Mouse (Mus musculus) hindbrain, embryonic 12.5 days (tissue): ENCODE data around the gene Kcnh8. TPM values are rescaled to one million over a fixed set of nuclear protein-coding genes. Genes with fewer than 3 reads are reported as not detected.

Experiments
- ATAC-seq: fragments of 200-750 bp; cut with Nextera tagmentation; 2 replicates; pipeline ENCODE4 v1.8.0; 2017; ENCODE audit warnings: moderate TSS enrichment; ENCODE audit not compliant: low FRiP score
- H3K27ac ChIP-seq: fragments of 300-500 bp; sonication (generic); 2 replicates; pipeline ENCODE4 v1.5.1; 2016; ENCODE audit warnings: mild to moderate bottlenecking
- H3K27me3 ChIP-seq: fragments of 300-500 bp; sonication (generic); 2 replicates; pipeline ENCODE4 v1.6.1; 2016; ENCODE audit warnings: mild to moderate bottlenecking
- H3K36me3 ChIP-seq: fragments of 300-500 bp; sonication (generic); 2 replicates; pipeline ENCODE4 v1.6.1; 2016; ENCODE audit warnings: mild to moderate bottlenecking
- H3K4me1 ChIP-seq: fragments of 300-500 bp; sonication (generic); 2 replicates; pipeline ENCODE4 v1.6.1; 2016
- H3K4me2 ChIP-seq: fragments of 300-500 bp; sonication (generic); replicated peaks from 2 replicates; pipeline ENCODE4 v1.6.1; 2016; ENCODE audit warnings: mild to moderate bottlenecking
- H3K4me3 ChIP-seq: fragments of 300-500 bp; sonication (generic); 2 replicates; pipeline ENCODE4 v1.5.1; 2016; ENCODE audit warnings: mild to moderate bottlenecking
- H3K9ac ChIP-seq: fragments of 300-500 bp; sonication (generic); 2 replicates; pipeline ENCODE4 v1.6.1; 2016; ENCODE audit warnings: mild to moderate bottlenecking, moderate library complexity
- H3K9me3 ChIP-seq: fragments of 300-500 bp; sonication (generic); replicated peaks from 2 replicates; pipeline ENCODE4 v1.6.1; 2016; ENCODE audit warnings: mild to moderate bottlenecking
- WGBS: fragments of 180-500 bp; shearing (Covaris S2); methylation state at CpG from one replicate; pipeline ENCODE4 v1.1.7; 2016; 5-methylcytosine and 5-hydroxymethylcytosine counted together
- polyA plus RNA-seq: library from polyadenylated mRNA; unstranded; fragments of >200 nt; fragmentation: Nextera tagmentation; extraction: Ambion mirVana; gene quantifications from 2 replicates; pipeline ENCODE4 v1.2.1, GENCODE M21; 2016

Gene Kcnh8
- polyA plus RNA-seq, 1 experiment from 2014 or later = 4.2 TPM

- Histone ChIP-seq H3K27ac (no peak overlapping the region), H3K9me3 (no peaks in the 10 kb centered on the region), H3K36me3 (no peaks in the 10 kb centered on the region), H3K27me3 (no peaks in the 10 kb centered on the region), H3K4me1 (no peaks in the 10 kb centered on the region), H3K4me3 (no peak overlapping the region), H3K4me2 (no peak overlapping the region), H3K9ac (no peak overlapping the region)
- no peak for ATAC-seq
Observed at GRCm38 (mm10) chr17:52649186-52649585, 46.7 kb downstream of the Kcnh8 start.

- no peak for ATAC-seq
- no peaks in the 10 kb centered on the region for H3K4me1 ChIP-seq
- no peak overlapping the region for H3K4me3 ChIP-seq
- H3K27ac ChIP-seq = no peak overlapping the region
- H3K27me3 ChIP-seq = no peaks in the 10 kb centered on the region
- no peaks in the 10 kb centered on the region for H3K9me3 ChIP-seq
- no peak overlapping the region for H3K9ac ChIP-seq
- H3K36me3 ChIP-seq = no peaks in the 10 kb centered on the region
- no peak overlapping the region for H3K4me2 ChIP-seq
Observed at GRCm38 (mm10) chr17:52691988-52692387, 89.5 kb downstream of the Kcnh8 start.

GRCm38 (mm10) chr17:52701944-52702343 is 99.4 kb downstream of the Kcnh8 start:
- ATAC-seq = no peak
- Histone ChIP-seq H3K36me3 (no peaks in the 10 kb centered on the region), H3K27me3 (no peaks in the 10 kb centered on the region), H3K27ac (no peak overlapping the region), H3K4me3 (no peak overlapping the region), H3K4me1 (no peaks in the 10 kb centered on the region), H3K9ac (no peak overlapping the region), H3K4me2 (no peak overlapping the region), H3K9me3 (no peaks in the 10 kb centered on the region)
- WGBS = 74% methylated on average over 3 of the region's 3 CpGs

GRCm38 (mm10) chr17:52712319-52712718 is 109.8 kb downstream of the Kcnh8 start:
- 19% methylated on average over 1 of the region's 1 CpGs for WGBS
- Histone ChIP-seq H3K9me3 (no peaks in the 10 kb centered on the region), H3K36me3 (no peaks in the 10 kb centered on the region), H3K4me2 (no peak overlapping the region), H3K4me1 (no peaks in the 10 kb centered on the region), H3K27me3 (no peaks in the 10 kb centered on the region), H3K27ac (no peak overlapping the region), H3K4me3 (no peak overlapping the region), H3K9ac (no peak overlapping the region)
- 0 out of 2 replicates have a peak, but pooled peaks have one; percentile 60 for ATAC-seq

- H3K4me1 ChIP-seq = no peaks in the 10 kb centered on the region
- H3K9ac ChIP-seq = no peak overlapping the region
- WGBS = 82% methylated on average over 3 of the region's 3 CpGs
- ATAC-seq = no peak
- no peaks in the 10 kb centered on the region for H3K27me3 ChIP-seq
- no peak overlapping the region for H3K4me3 ChIP-seq
- no peak overlapping the region for H3K4me2 ChIP-seq
- no peaks in the 10 kb centered on the region for H3K9me3 ChIP-seq
- no peaks in the 10 kb centered on the region for H3K36me3 ChIP-seq
- no peak overlapping the region for H3K27ac ChIP-seq
Observed at GRCm38 (mm10) chr17:52722214-52722613, 119.7 kb downstream of the Kcnh8 start.

- ATAC-seq = no peak
- Histone ChIP-seq H3K4me2 (no peak overlapping the region), H3K27me3 (no peaks in the 10 kb centered on the region), H3K9me3 (no peaks in the 10 kb centered on the region), H3K4me1 (no peaks in the 10 kb centered on the region), H3K36me3 (no peaks in the 10 kb centered on the region), H3K4me3 (no peak overlapping the region), H3K27ac (no peak overlapping the region), H3K9ac (no peak overlapping the region)
- WGBS = 68% methylated on average over 2 of the region's 2 CpGs
Observed at GRCm38 (mm10) chr17:52728806-52729205, 126.3 kb downstream of the Kcnh8 start.

GRCm38 (mm10) chr17:52738436-52738835 is 135.9 kb downstream of the Kcnh8 start:
- Histone ChIP-seq H3K4me2 (no peak overlapping the region), H3K27ac (no peak overlapping the region), H3K36me3 (no peaks in the 10 kb centered on the region), H3K9ac (no peak overlapping the region), H3K27me3 (no peaks in the 10 kb centered on the region), H3K4me1 (no peaks in the 10 kb centered on the region), H3K9me3 (no peaks in the 10 kb centered on the region), H3K4me3 (no peak overlapping the region)
- no peak for ATAC-seq

- H3K9me3 ChIP-seq = no peaks in the 10 kb centered on the region
- no peak overlapping the region for H3K4me2 ChIP-seq
- H3K9ac ChIP-seq = no peak overlapping the region
- no peak overlapping the region for H3K27ac ChIP-seq
- H3K4me3 ChIP-seq = no peak overlapping the region
- 0 out of 2 replicates have a peak, but pooled peaks have one; percentile 13 for ATAC-seq
- H3K4me1 ChIP-seq = no peaks in the 10 kb centered on the region
- H3K36me3 ChIP-seq = no peaks in the 10 kb centered on the region
- H3K27me3 ChIP-seq = no peaks in the 10 kb centered on the region
- 74% methylated on average over 3 of the region's 3 CpGs for WGBS
Observed at GRCm38 (mm10) chr17:52788151-52788550, 185.6 kb downstream of the Kcnh8 start.

GRCm38 (mm10) chr17:52804463-52804862 is 202.0 kb downstream of the Kcnh8 start:
- Histone ChIP-seq H3K27me3 (no peaks in the 10 kb centered on the region), H3K9me3 (no peaks in the 10 kb centered on the region), H3K9ac (no peak overlapping the region), H3K36me3 (no peaks in the 10 kb centered on the region), H3K4me2 (no peak overlapping the region), H3K27ac (no peak overlapping the region), H3K4me3 (no peak overlapping the region), H3K4me1 (no peaks in the 10 kb centered on the region)
- 65% methylated on average over 6 of the region's 6 CpGs for WGBS
- ATAC-seq = no peak

- 75% methylated on average over 1 of the region's 1 CpGs for WGBS
- Histone ChIP-seq H3K9ac (no peak overlapping the region), H3K27ac (no peak overlapping the region), H3K27me3 (no peaks in the 10 kb centered on the region), H3K4me2 (no peak overlapping the region), H3K4me3 (no peak overlapping the region), H3K9me3 (no peaks in the 10 kb centered on the region), H3K36me3 (no peaks in the 10 kb centered on the region), H3K4me1 (no peaks in the 10 kb centered on the region)
- ATAC-seq = no peak
Observed at GRCm38 (mm10) chr17:52810773-52811172, 208.3 kb downstream of the Kcnh8 start.

GRCm38 (mm10) chr17:52819007-52819406 is 216.5 kb downstream of the Kcnh8 start:
- 83% methylated on average over 1 of the region's 1 CpGs for WGBS
- no peaks in the 10 kb centered on the region for H3K4me1 ChIP-seq
- H3K4me3 ChIP-seq = no peak overlapping the region
- H3K9me3 ChIP-seq = no peaks in the 10 kb centered on the region
- ATAC-seq = no peak
- no peaks in the 10 kb centered on the region for H3K27me3 ChIP-seq
- H3K27ac ChIP-seq = no peak overlapping the region
- H3K9ac ChIP-seq = no peak overlapping the region
- no peak overlapping the region for H3K4me2 ChIP-seq
- H3K36me3 ChIP-seq = no peaks in the 10 kb centered on the region

GRCm38 (mm10) chr17:52829678-52830077 is 227.2 kb downstream of the Kcnh8 start:
- Histone ChIP-seq H3K9ac (no peak overlapping the region), H3K4me1 (no peaks in the 10 kb centered on the region), H3K27ac (no peak overlapping the region), H3K4me2 (no peak overlapping the region), H3K36me3 (no peaks in the 10 kb centered on the region), H3K4me3 (no peak overlapping the region), H3K27me3 (no peaks in the 10 kb centered on the region), H3K9me3 (no peaks in the 10 kb centered on the region)
- WGBS = 93% methylated on average over 4 of the region's 4 CpGs
- ATAC-seq = no peak

- Histone ChIP-seq H3K4me3 (no peak overlapping the region), H3K4me2 (no peak overlapping the region), H3K27ac (no peak overlapping the region), H3K27me3 (no peaks in the 10 kb centered on the region), H3K4me1 (no peaks in the 10 kb centered on the region), H3K9me3 (no peaks in the 10 kb centered on the region), H3K36me3 (no peaks in the 10 kb centered on the region), H3K9ac (no peak overlapping the region)
- WGBS = 87% methylated on average over 3 of the region's 3 CpGs
- no peak for ATAC-seq
Observed at GRCm38 (mm10) chr17:52873195-52873594, 270.7 kb downstream of the Kcnh8 start.

GRCm38 (mm10) chr17:52878964-52879363 is 276.5 kb downstream of the Kcnh8 start:
- no peaks in the 10 kb centered on the region for H3K9me3 ChIP-seq
- H3K27me3 ChIP-seq = no peaks in the 10 kb centered on the region
- no peak overlapping the region for H3K4me3 ChIP-seq
- no peaks in the 10 kb centered on the region for H3K4me1 ChIP-seq
- no peaks in the 10 kb centered on the region for H3K36me3 ChIP-seq
- no peak overlapping the region for H3K27ac ChIP-seq
- no peak overlapping the region for H3K4me2 ChIP-seq
- no peak for ATAC-seq
- H3K9ac ChIP-seq = no peak overlapping the region
- WGBS = 37% methylated on average over 1 of the region's 1 CpGs
